Mouse (Mus musculus): ENCODE measurements at regions not wholly inside any gene's neighbourhood (a gene's known extent, or its start where the extent isn't known, plus 50 kb on each side); places are given as distances from the start of the nearest gene placed in this dataset.

- no peak overlapping the region for H3K4me2 ChIP-seq (ENCODE audit: low read length)
- H3K36me3 ChIP-seq (ENCODE audit: control insufficient read depth, insufficient read depth), result no peaks in the 10 kb centered on the region
- 65% methylated on average over 3 of the region's 3 CpGs for WGBS
- no peaks in the 10 kb centered on the region for H3K27me3 ChIP-seq (replicated peaks; ENCODE audit: control insufficient read depth, insufficient read depth, low read length)
- no peak for ATAC-seq
- H3K4me1 ChIP-seq (replicated peaks; ENCODE audit: control insufficient read depth, insufficient read depth, low read length), result no peaks in the 10 kb centered on the region
- no peak overlapping the region for H3K27ac ChIP-seq (ENCODE audit: low read length)
- no peak overlapping the region for H3K9ac ChIP-seq (replicated peaks; ENCODE audit: low read depth, low read length)
- no peaks in the 10 kb centered on the region for H3K9me3 ChIP-seq (ENCODE audit: control insufficient read depth, low read length)
- no peak overlapping the region for H3K4me3 ChIP-seq (replicated peaks; ENCODE audit: low read length)
Observed at GRCm38 (mm10) chr12:47275904-47276303, 457.2 kb upstream of the Nova1 start.

GRCm38 (mm10) chr12:47272309-47272708, 453.6 kb upstream of the Nova1 start:
- no peak overlapping the region for H3K4me2 ChIP-seq (ENCODE audit: low read length)
- no peaks in the 10 kb centered on the region for H3K9me3 ChIP-seq (ENCODE audit: control insufficient read depth, low read length)
- no peak overlapping the region for H3K9ac ChIP-seq (replicated peaks; ENCODE audit: low read depth, low read length)
- no peaks in the 10 kb centered on the region for H3K4me1 ChIP-seq (replicated peaks; ENCODE audit: control insufficient read depth, insufficient read depth, low read length)
- no peaks in the 10 kb centered on the region for H3K36me3 ChIP-seq (ENCODE audit: control insufficient read depth, insufficient read depth)
- 87% methylated on average over 2 of the region's 2 CpGs for WGBS
- H3K27me3 ChIP-seq (replicated peaks; ENCODE audit: control insufficient read depth, insufficient read depth, low read length), result no peaks in the 10 kb centered on the region
- no peak for ATAC-seq
- H3K4me3 ChIP-seq (replicated peaks; ENCODE audit: low read length), result no peak overlapping the region
- no peak overlapping the region for H3K27ac ChIP-seq (ENCODE audit: low read length)

DNA sequence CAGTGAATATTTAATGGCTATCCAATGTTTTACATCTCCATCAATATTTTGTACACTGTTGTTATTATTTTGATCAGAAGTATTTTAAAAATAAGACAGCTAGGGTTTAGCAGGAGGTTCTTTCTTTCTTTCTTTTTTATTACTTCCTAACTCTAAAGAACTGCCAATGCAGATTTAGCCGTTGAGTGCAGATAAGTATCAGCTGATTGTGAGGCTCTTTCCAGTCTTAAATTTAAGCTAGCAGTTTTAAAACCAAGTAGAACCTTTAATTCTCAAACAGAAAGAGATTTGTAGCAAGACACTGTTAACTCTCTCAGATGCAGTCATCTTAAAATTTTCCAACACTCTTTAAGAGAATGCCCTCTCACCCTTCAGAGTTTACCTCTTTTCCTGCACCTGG, 445.4 kb upstream of the Nova1 start:
- no peak overlapping the region for H3K9ac ChIP-seq (replicated peaks; ENCODE audit: low read depth, low read length)
- no peak overlapping the region for H3K4me3 ChIP-seq (replicated peaks; ENCODE audit: low read length)
- 61% methylated on average over 1 of the region's 1 CpGs for whole genome bisulfite sequencing

DNA sequence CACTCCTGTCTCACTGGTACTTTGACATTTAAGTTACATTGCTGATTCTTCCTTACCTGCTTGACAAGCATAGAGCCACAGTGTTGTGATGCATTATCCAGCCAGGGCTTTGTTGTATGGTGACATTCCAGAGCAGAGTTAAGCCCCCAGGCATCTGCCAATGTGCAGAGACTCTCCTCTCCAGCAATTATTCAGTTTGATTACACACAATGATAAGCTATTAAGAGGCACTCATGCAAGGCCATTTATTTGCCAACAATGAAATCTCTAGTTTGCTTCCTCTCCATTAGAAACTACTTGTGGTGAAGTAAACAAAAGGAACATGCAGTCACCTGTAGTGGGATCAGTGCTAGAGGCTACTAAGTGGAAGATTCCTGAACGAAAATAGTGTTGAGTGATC, 444.7 kb upstream of the Nova1 start:
- Histone ChIP-seq H3K4me2 (ENCODE audit: low read length) (no peak overlapping the region), H3K27me3 (replicated peaks; ENCODE audit: control insufficient read depth, insufficient read depth, low read length) (no peaks in the 10 kb centered on the region), H3K9ac (replicated peaks; ENCODE audit: low read depth, low read length) (no peak overlapping the region), H3K9me3 (ENCODE audit: control insufficient read depth, low read length) (no peaks in the 10 kb centered on the region), H3K27ac (ENCODE audit: low read length) (no peak overlapping the region), H3K4me3 (replicated peaks; ENCODE audit: low read length) (no peak overlapping the region), H3K4me1 (replicated peaks; ENCODE audit: control insufficient read depth, insufficient read depth, low read length) (no peaks in the 10 kb centered on the region), H3K36me3 (ENCODE audit: control insufficient read depth, insufficient read depth) (no peaks in the 10 kb centered on the region)
- 9% methylated on average over 1 of the region's 1 CpGs for WGBS
- ATAC-seq, result no peak

More for the DNA sequence above, 445.4 kb upstream of the Nova1 start:
- H3K9me3 ChIP-seq (ENCODE audit: control insufficient read depth, low read length), result no peaks in the 10 kb centered on the region
- H3K27me3 ChIP-seq (replicated peaks; ENCODE audit: control insufficient read depth, insufficient read depth, low read length), result no peaks in the 10 kb centered on the region
- H3K4me2 ChIP-seq (ENCODE audit: low read length), result no peak overlapping the region
- H3K4me1 ChIP-seq (replicated peaks; ENCODE audit: control insufficient read depth, insufficient read depth, low read length), result no peaks in the 10 kb centered on the region
- ATAC-seq, result no peak
- H3K36me3 ChIP-seq (ENCODE audit: control insufficient read depth, insufficient read depth), result no peaks in the 10 kb centered on the region
- no peak overlapping the region for H3K27ac ChIP-seq (ENCODE audit: low read length)

- Histone ChIP-seq H3K4me1 (replicated peaks; ENCODE audit: control insufficient read depth, insufficient read depth, low read length) (no peaks in the 10 kb centered on the region), H3K27ac (ENCODE audit: low read length) (no peak overlapping the region), H3K9ac (replicated peaks; ENCODE audit: low read depth, low read length) (no peak overlapping the region), H3K4me3 (replicated peaks; ENCODE audit: low read length) (no peak overlapping the region), H3K36me3 (ENCODE audit: control insufficient read depth, insufficient read depth) (no peaks in the 10 kb centered on the region), H3K4me2 (ENCODE audit: low read length) (no peak overlapping the region), H3K9me3 (ENCODE audit: control insufficient read depth, low read length) (no peaks in the 10 kb centered on the region), H3K27me3 (replicated peaks; ENCODE audit: control insufficient read depth, insufficient read depth, low read length) (no peaks in the 10 kb centered on the region)
- ATAC-seq, result no peak
Observed at GRCm38 (mm10) chr12:47252306-47252705, 433.6 kb upstream of the Nova1 start.

GRCm38 (mm10) chr12:47243623-47244514, 425.1 kb upstream of the Nova1 start:
- H3K9me3 ChIP-seq (ENCODE audit: control insufficient read depth, low read length), result no peaks in the 10 kb centered on the region
- no peak overlapping the region for H3K27ac ChIP-seq (ENCODE audit: low read length)
- H3K27me3 ChIP-seq (replicated peaks; ENCODE audit: control insufficient read depth, insufficient read depth, low read length), result no peaks in the 10 kb centered on the region
- WGBS, result 67% methylated on average over 3 of the region's 3 CpGs
- H3K4me1 ChIP-seq (replicated peaks; ENCODE audit: control insufficient read depth, insufficient read depth, low read length), result no peaks in the 10 kb centered on the region
- no peak overlapping the region for H3K9ac ChIP-seq (replicated peaks; ENCODE audit: low read depth, low read length)
- no peak overlapping the region for H3K4me3 ChIP-seq (replicated peaks; ENCODE audit: low read length)
- H3K36me3 ChIP-seq (ENCODE audit: control insufficient read depth, insufficient read depth), result no peaks in the 10 kb centered on the region
- no peak for ATAC-seq
- no peak overlapping the region for H3K4me2 ChIP-seq (ENCODE audit: low read length)

DNA sequence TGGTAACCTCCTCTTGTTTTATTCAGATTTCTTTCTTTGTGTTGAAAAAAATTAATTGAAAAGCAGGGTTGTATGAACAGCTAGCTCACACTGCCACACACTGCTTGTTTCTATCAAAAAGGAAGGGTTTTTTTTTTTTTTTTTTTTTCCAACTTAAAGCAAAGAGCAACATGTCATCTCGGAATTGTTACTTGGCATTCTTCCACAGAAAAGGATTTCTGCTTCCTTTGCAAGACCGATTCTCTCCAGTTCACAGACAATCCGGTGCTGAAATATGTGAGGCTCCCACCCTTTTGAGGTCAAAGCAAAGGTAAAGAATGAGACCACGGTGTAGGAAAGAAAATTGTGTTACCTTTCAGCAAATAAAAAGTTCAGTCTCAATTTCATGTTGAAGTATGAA, 401.3 kb upstream of the Nova1 start:
- H3K9ac ChIP-seq (replicated peaks; ENCODE audit: low read depth, low read length), result no peak overlapping the region
- H3K4me1 ChIP-seq (replicated peaks; ENCODE audit: control insufficient read depth, insufficient read depth, low read length), result no peaks in the 10 kb centered on the region
- H3K4me3 ChIP-seq (replicated peaks; ENCODE audit: low read length), result no peak overlapping the region
- H3K4me2 ChIP-seq (ENCODE audit: low read length), result no peak overlapping the region
- H3K27me3 ChIP-seq (replicated peaks; ENCODE audit: control insufficient read depth, insufficient read depth, low read length), result no peaks in the 10 kb centered on the region
- 50% methylated on average over 4 of the region's 4 CpGs for WGBS
- no peaks in the 10 kb centered on the region for H3K9me3 ChIP-seq (ENCODE audit: control insufficient read depth, low read length)
- no peak for ATAC-seq
- H3K27ac ChIP-seq (ENCODE audit: low read length), result no peak overlapping the region
- H3K36me3 ChIP-seq (ENCODE audit: control insufficient read depth, insufficient read depth), result no peaks in the 10 kb centered on the region

DNA sequence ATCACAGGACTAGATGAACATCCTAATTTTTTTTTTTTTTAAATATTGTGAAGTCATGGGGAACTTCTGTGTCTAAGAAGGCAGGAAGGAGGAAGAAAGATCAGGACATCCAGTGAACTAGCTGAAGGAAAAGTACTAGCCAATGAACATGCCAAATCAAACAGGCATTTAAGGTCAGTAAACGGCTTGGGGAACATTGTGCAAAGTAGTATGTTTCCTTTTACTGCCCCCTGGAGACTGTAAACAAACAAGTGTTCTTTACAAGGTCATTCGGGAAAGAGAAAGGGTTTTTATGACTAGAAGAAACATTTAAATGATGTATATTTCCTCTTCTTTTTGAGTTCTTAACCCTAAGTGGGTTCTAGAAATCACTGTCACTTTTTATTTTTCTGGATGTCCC, 400.6 kb upstream of the Nova1 start:
- no peak for ATAC-seq
- no peaks in the 10 kb centered on the region for H3K4me1 ChIP-seq (replicated peaks; ENCODE audit: control insufficient read depth, insufficient read depth, low read length)
- H3K27ac ChIP-seq (ENCODE audit: low read length), result no peak overlapping the region
- H3K9ac ChIP-seq (replicated peaks; ENCODE audit: low read depth, low read length), result no peak overlapping the region
- H3K27me3 ChIP-seq (replicated peaks; ENCODE audit: control insufficient read depth, insufficient read depth, low read length), result no peaks in the 10 kb centered on the region
- WGBS, result 48% methylated on average over 2 of the region's 2 CpGs
- no peaks in the 10 kb centered on the region for H3K36me3 ChIP-seq (ENCODE audit: control insufficient read depth, insufficient read depth)
- no peak overlapping the region for H3K4me3 ChIP-seq (replicated peaks; ENCODE audit: low read length)
- no peaks in the 10 kb centered on the region for H3K9me3 ChIP-seq (ENCODE audit: control insufficient read depth, low read length)
- H3K4me2 ChIP-seq (ENCODE audit: low read length), result no peak overlapping the region

GRCm38 (mm10) chr12:47211417-47212104, 392.8 kb upstream of the Nova1 start:
- Histone ChIP-seq H3K4me1 (replicated peaks; ENCODE audit: control insufficient read depth, insufficient read depth, low read length) (no peaks in the 10 kb centered on the region), H3K4me3 (replicated peaks; ENCODE audit: low read length) (no peak overlapping the region), H3K27me3 (replicated peaks; ENCODE audit: control insufficient read depth, insufficient read depth, low read length) (no peaks in the 10 kb centered on the region), H3K9me3 (ENCODE audit: control insufficient read depth, low read length) (no peaks in the 10 kb centered on the region), H3K4me2 (ENCODE audit: low read length) (no peak overlapping the region), H3K36me3 (ENCODE audit: control insufficient read depth, insufficient read depth) (no peaks in the 10 kb centered on the region), H3K9ac (replicated peaks; ENCODE audit: low read depth, low read length) (no peak overlapping the region), H3K27ac (ENCODE audit: low read length) (no peak overlapping the region)
- WGBS, result 94% methylated on average over 4 of the region's 4 CpGs
- ATAC-seq, result no peak

Data from forebrain, embryonic 16.5 days (tissue).